Comparison of ENCODE assay signal across 9 mouse cellular contexts in genomic region chr11:117991502-117992470, GRCm38 (mm10). TPM values are rescaled to one million over a fixed set of nuclear protein-coding genes. Genes with fewer than 3 reads are reported as not detected.
A peak's percentile ranks its signal among the peaks of the same experiment; 100 is the strongest.
DNase-seq lines count a peak whose midpoint lies in the region; ATAC-seq lines count a peak whose summit lies in the region.
"Had no signal": no experiment of that assay in that cellular context is flagged by ENCODE, and none has a peak within 500 bp of the region (broad histone marks: within the 10 kb centered on the region; RNA-seq: fewer than 3 reads in every experiment).

No protein-coding gene starts in this region.

- peaks cover 74% of the 10 kb centered on the region for H3K4me1 ChIP-seq in intestine, embryonic 16.5 days (ENCODE audit: control insufficient read depth, insufficient read depth, low read length)
- H3K4me1 ChIP-seq in intestine, embryonic 15.5 days (replicated peaks): peaks cover 63% of the 10 kb centered on the region
- H3K4me1 ChIP-seq in megakaryocyte, embryonic 14.5 days: peaks cover 94% of the 10 kb centered on the region

- H3K4me3 ChIP-seq in intestine, embryonic 16.5 days (ENCODE audit: low read length): no peak overlapping the region
- H3K4me3 ChIP-seq in intestine, embryonic 15.5 days (replicated peaks): no peak overlapping the region
- peak overlapping the region; percentile 87 for H3K4me3 ChIP-seq in megakaryocyte, embryonic 14.5 days (replicated peaks)
- H3K4me3 ChIP-seq: midbrain, embryonic 13.5 days had no signal

- 0 out of 2 replicates have a peak overlapping the region, but pooled peaks have one; percentile 2 for H3K27ac ChIP-seq in intestine, embryonic 16.5 days (ENCODE audit: low read length)
- no peak overlapping the region for H3K27ac ChIP-seq in intestine, embryonic 15.5 days
- H3K27ac ChIP-seq: midbrain, embryonic 13.5 days had no signal

- no peak for ATAC-seq in intestine, embryonic 16.5 days
- ATAC-seq in intestine, embryonic 15.5 days: no peak
- ATAC-seq: midbrain, embryonic 13.5 days had no signal

- no peak overlapping the region for H3K9ac ChIP-seq in intestine, embryonic 16.5 days (ENCODE audit: low read depth, low read length)
- no peak overlapping the region for H3K9ac ChIP-seq in intestine, embryonic 15.5 days
- H3K9ac ChIP-seq: midbrain, embryonic 13.5 days had no signal

- WGBS in intestine, embryonic 16.5 days: 49% methylated on average over 9 of the region's 9 CpGs
- WGBS in intestine, embryonic 15.5 days: 53% methylated on average over 9 of the region's 9 CpGs

- no peaks in the 10 kb centered on the region for H3K9me3 ChIP-seq in intestine, embryonic 16.5 days (ENCODE audit: control insufficient read depth, low read length)
- no peaks in the 10 kb centered on the region for H3K9me3 ChIP-seq in intestine, embryonic 15.5 days
- H3K9me3 ChIP-seq in megakaryocyte, embryonic 14.5 days: no peaks in the 10 kb centered on the region
- H3K9me3 ChIP-seq: midbrain, embryonic 13.5 days had no signal

- peak; percentile 55 for DNase-seq in CD4-positive, CD25-positive, alpha-beta regulatory T cell, adult 2 months (ENCODE audit: low read depth, low spot score)
- DNase-seq in induced T-regulatory cell, adult 2 months (ENCODE audit: low read depth): peak; percentile 83
- no peak for DNase-seq in left cerebral cortex, postnatal 10 days (ENCODE audit: extremely low spot score in 1 of 2, low spot score in 2 of 2)
- DNase-seq in spleen, postnatal 14 days (ENCODE audit: low spot score in 2 of 2): no peak
- no peak for DNase-seq in urinary bladder, adult 2 months (ENCODE audit: low spot score)

- no peaks in the 10 kb centered on the region for H3K27me3 ChIP-seq in intestine, embryonic 16.5 days (replicated peaks; ENCODE audit: control insufficient read depth, insufficient read depth, low read length)
- H3K27me3 ChIP-seq in intestine, embryonic 15.5 days (replicated peaks): no peaks in the 10 kb centered on the region
- no peaks in the 10 kb centered on the region for H3K27me3 ChIP-seq in megakaryocyte, embryonic 14.5 days (replicated peaks)
- H3K27me3 ChIP-seq: midbrain, embryonic 13.5 days had no signal

- H3K36me3 ChIP-seq in intestine, embryonic 16.5 days (ENCODE audit: control insufficient read depth, insufficient read depth, low read length): no peaks in the 10 kb centered on the region
- no peaks in the 10 kb centered on the region for H3K36me3 ChIP-seq in intestine, embryonic 15.5 days
- peaks cover 31% of the 10 kb centered on the region for H3K36me3 ChIP-seq in megakaryocyte, embryonic 14.5 days (replicated peaks; ENCODE audit: low read length)
- H3K36me3 ChIP-seq: midbrain, embryonic 13.5 days had no signal

- intact Hi-C loops in left cerebral cortex, postnatal 10 days (cut with DNase I): no loop called here

- H3K4me2 ChIP-seq in intestine, embryonic 16.5 days (ENCODE audit: low read depth, low read length): no peak overlapping the region
- H3K4me2 ChIP-seq in intestine, embryonic 15.5 days (replicated peaks): no peak overlapping the region
- H3K4me2 ChIP-seq: midbrain, embryonic 13.5 days had no signal

RNA-seq across cellular contexts. Expression of gene Pgs1, which starts 5.7 kb away (rescaled TPM):
- 33.9 and 35.7 TPM in 2 replicates for polyA plus RNA-seq in intestine, embryonic 16.5 days (2015; fragmentation: Nextera tagmentation; extraction: Ambion mirVana)
- polyA plus RNA-seq in intestine, embryonic 15.5 days (2015; fragmentation: Nextera tagmentation; extraction: Ambion mirVana): 32.6 and 33.5 TPM in 2 replicates
- 16.0 and 43.0 TPM in 2 replicates for polyA plus RNA-seq in megakaryocyte, embryonic 14.5 days (2012; ENCODE audit: insufficient read depth, low replicate concordance)
- total RNA-seq in left cerebral cortex, postnatal 10 days (2021): 10 to 100 TPM; 58.6 to 62.3 TPM
- polyA plus RNA-seq in urinary bladder, adult 2 months (2012; rRNA removed): 24.6 and 31.2 TPM in 2 replicates

RNA-seq across cellular contexts. Expression of gene Socs3, which starts 21.9 kb away (rescaled TPM):
- polyA plus RNA-seq in intestine, embryonic 16.5 days (2015; fragmentation: Nextera tagmentation; extraction: Ambion mirVana): 18.9 and 21.2 TPM in 2 replicates
- polyA plus RNA-seq in intestine, embryonic 15.5 days (2015; fragmentation: Nextera tagmentation; extraction: Ambion mirVana): 18.4 and 19.1 TPM in 2 replicates
- 54.8 and 75.2 TPM in 2 replicates for polyA plus RNA-seq in megakaryocyte, embryonic 14.5 days (2012; ENCODE audit: insufficient read depth, low replicate concordance)
- 1 to 10 TPM; 2.3 to 2.6 TPM for total RNA-seq in left cerebral cortex, postnatal 10 days (2021)
- polyA plus RNA-seq in urinary bladder, adult 2 months (2012; rRNA removed): 7.8 and 9.8 TPM in 2 replicates

Comparison
In these comparisons a context has a peak if more than half of its experiments do, and no peak if none do; other contexts are left out.
1. DNase-seq: peak in CD4-positive, CD25-positive, alpha-beta regulatory T cell, adult 2 months (single experiment) and induced T-regulatory cell, adult 2 months (single experiment); none in left cerebral cortex, postnatal 10 days (0 of 2), spleen, postnatal 14 days (0 of 2) and urinary bladder, adult 2 months (single experiment).